Mouse (Mus musculus) limb, embryonic 13.5 days (tissue): ENCODE data around the gene Mab21l3. TPM values are rescaled to one million over a fixed set of nuclear protein-coding genes. Genes with fewer than 3 reads are reported as not detected.
A peak's percentile ranks its signal among the peaks of the same experiment; 100 is the strongest.

ENCODE experiments used
- ATAC-seq: fragments of 200-750 bp; cut with Nextera tagmentation; 2 replicates; pipeline ENCODE4 v1.8.0; 2017; ENCODE audit warnings: low read depth, moderate number of reproducible peaks, moderate TSS enrichment; ENCODE audit not compliant: low FRiP score
- H3K27ac ChIP-seq: fragments of 300-500 bp; sonication (generic); 2 replicates; pipeline ENCODE4 v1.5.1; 2015; ENCODE audit warnings: inconsistent platforms, mild to moderate bottlenecking, moderate library complexity
- H3K27me3 ChIP-seq: fragments of 300-500 bp; sonication (generic); 2 replicates; pipeline ENCODE4 v1.6.1; 2015; ENCODE audit warnings: mild to moderate bottlenecking, inconsistent platforms
- H3K36me3 ChIP-seq: fragments of 300-500 bp; sonication (generic); 2 replicates; pipeline ENCODE4 v1.6.1; 2015; ENCODE audit warnings: inconsistent platforms, mild to moderate bottlenecking, moderate library complexity
- H3K4me1 ChIP-seq: fragments of 300-500 bp; sonication (generic); 2 replicates; pipeline ENCODE4 v1.6.1; 2015; ENCODE audit warnings: inconsistent platforms
- H3K4me2 ChIP-seq: fragments of 300-500 bp; sonication (generic); replicated peaks from 2 replicates; pipeline ENCODE4 v1.6.1; 2015; ENCODE audit warnings: inconsistent platforms, mild to moderate bottlenecking, moderate library complexity
- H3K4me3 ChIP-seq: fragments of 300-500 bp; sonication (generic); 2 replicates; pipeline ENCODE4 v1.5.1; 2015; ENCODE audit warnings: moderate library complexity, mild to moderate bottlenecking, inconsistent platforms
- H3K9ac ChIP-seq: fragments of 300-500 bp; sonication (generic); 2 replicates; pipeline ENCODE4 v1.6.1; 2015; ENCODE audit warnings: mild to moderate bottlenecking, inconsistent platforms
- H3K9me3 ChIP-seq: fragments of 300-500 bp; sonication (generic); 2 replicates; pipeline ENCODE4 v1.6.1; 2016; ENCODE audit warnings: inconsistent platforms
- WGBS: fragments of 180-500 bp; shearing (Covaris S2); methylation state at CpG from one replicate; pipeline ENCODE4 v1.1.7; 2015; 5-methylcytosine and 5-hydroxymethylcytosine counted together
- polyA plus RNA-seq: library from polyadenylated mRNA; unstranded; fragments of >200 nt; fragmentation: Nextera tagmentation; extraction: Ambion mirVana; gene quantifications from 2 replicates; pipeline ENCODE4 v1.2.1, GENCODE M21; 2015

The Mab21l3 gene
- polyA plus RNA-seq, 1 experiment from 2014 or later = 1.3 TPM

DNA sequence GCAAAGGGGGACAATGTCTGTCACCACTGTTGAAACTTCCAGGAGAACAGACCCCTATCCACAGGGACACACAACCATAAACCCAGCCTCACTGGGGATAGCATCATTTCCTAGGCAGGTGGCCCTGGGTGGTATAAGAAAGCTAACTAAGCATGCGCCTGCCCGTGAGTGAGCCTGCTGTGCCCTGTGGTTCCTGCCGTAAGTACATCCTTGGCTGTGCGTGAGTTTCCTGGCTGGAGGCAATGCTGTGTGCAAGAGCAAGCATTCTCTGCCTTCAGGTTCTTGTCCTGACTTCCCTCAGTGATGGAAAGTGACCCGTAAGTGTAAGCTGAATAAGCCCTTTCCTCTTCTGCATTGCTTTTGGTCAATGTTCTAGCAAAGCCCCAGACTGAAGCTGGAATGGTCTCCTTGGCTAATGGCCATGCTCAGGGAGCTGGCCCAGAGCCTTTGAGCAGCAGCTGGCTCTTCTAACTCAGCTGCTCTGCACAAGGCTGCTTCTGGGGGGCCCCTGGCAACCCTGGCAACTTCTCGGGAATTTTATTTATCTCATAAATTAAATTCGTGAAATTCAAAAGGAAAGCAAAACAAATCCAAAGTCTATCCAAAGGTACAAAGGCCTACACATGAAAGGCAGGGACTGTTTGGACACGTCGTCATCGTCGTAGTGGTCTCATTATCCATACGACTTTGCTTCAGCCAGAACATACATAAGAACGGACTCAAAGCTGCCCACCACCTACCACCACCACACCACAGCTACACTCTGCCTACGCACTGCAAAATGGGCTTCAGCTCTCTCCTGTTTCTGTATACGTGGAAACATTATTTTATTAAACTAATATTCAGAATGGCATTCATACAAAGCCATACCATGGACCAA is 50.7 kb downstream of the Mab21l3 start:
- no peak overlapping the region for H3K9ac ChIP-seq

DNA sequence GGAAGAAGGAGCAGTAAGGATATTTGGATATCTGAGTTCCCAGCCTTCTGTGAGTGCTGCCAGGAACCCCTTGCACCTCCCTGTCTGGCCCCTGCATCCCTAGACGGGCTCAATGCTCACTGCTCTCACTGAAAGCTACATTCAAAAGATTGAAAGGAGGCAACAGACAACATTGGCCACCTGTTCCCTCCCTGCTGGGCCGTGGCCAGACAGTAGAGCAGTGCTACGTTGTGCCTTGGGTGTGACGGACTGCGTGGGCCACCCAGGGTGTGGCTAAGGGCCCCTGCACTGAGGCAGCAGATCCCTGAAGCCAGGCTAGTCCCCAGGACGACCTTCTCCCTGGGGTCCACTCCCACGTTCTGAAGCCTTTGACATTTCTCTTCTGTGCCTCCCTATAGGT is 52.5 kb downstream of the Mab21l3 start:
- Histone ChIP-seq H3K36me3 (no peaks in the 10 kb centered on the region), H3K4me2 (no peak overlapping the region), H3K27ac (no peak overlapping the region), H3K9ac (no peak overlapping the region), H3K9me3 (no peaks in the 10 kb centered on the region), H3K27me3 (no peaks in the 10 kb centered on the region), H3K4me1 (peaks cover 49% of the 10 kb centered on the region), H3K4me3 (no peak overlapping the region)
- 39% methylated on average over 7 of the region's 7 CpGs for WGBS
- ATAC-seq = 0 out of 2 replicates have a peak, but pooled peaks have one; percentile 32

More for the DNA sequence above, 50.7 kb downstream of the Mab21l3 start:
- H3K9me3 ChIP-seq = no peaks in the 10 kb centered on the region
- H3K27me3 ChIP-seq = no peaks in the 10 kb centered on the region
- peaks cover 49% of the 10 kb centered on the region for H3K4me1 ChIP-seq
- peak overlapping the region; percentile 65; the same call in 1 of the 2 replicates for H3K27ac ChIP-seq
- 57% methylated on average over 15 of the region's 15 CpGs for WGBS
- ATAC-seq = no peak
- no peak overlapping the region for H3K4me2 ChIP-seq
- no peaks in the 10 kb centered on the region for H3K36me3 ChIP-seq
- H3K4me3 ChIP-seq = no peak overlapping the region

DNA sequence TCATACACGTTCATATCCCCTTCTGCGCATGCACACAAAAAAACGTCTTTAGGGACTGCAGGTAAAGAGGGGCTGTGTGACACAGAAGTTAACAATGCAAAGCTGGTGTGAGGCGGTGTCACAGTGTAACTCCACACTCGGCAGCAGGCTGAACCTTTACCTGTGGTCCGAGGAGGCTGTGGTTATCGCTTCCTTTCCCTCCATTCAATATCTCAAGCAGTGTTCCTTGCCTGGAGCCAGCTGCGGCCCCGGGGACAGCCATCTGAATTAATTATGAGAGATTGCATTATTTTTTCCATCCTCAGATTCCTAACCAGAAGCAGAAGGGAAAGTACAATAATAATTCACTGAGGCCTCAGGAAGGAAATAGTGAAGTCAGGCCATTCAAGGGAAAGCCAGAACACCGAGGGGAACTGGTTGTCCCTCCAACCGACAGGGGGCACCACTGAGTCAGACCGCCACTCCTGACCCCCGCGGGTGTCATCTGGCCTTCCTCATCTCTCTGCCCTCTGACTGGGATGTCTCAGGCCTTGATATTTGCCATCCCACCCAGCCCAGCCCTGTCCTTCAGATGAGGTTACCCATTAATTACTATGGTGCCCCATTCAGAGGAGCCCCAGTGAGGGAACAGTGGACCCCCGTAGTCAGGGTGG is 53.2 kb downstream of the Mab21l3 start:
- Histone ChIP-seq H3K4me1 (peaks cover 46% of the 10 kb centered on the region), H3K27me3 (no peaks in the 10 kb centered on the region), H3K9me3 (no peaks in the 10 kb centered on the region), H3K27ac (no peak overlapping the region), H3K36me3 (no peaks in the 10 kb centered on the region), H3K9ac (no peak overlapping the region), H3K4me3 (no peak overlapping the region), H3K4me2 (no peak overlapping the region)
- WGBS = 72% methylated on average over 15 of the region's 15 CpGs
- ATAC-seq = no peak

- Histone ChIP-seq H3K4me3 (no peak overlapping the region), H3K27me3 (no peaks in the 10 kb centered on the region), H3K4me2 (no peak overlapping the region), H3K9ac (no peak overlapping the region), H3K9me3 (no peaks in the 10 kb centered on the region), H3K4me1 (peaks cover 40% of the 10 kb centered on the region), H3K27ac (no peak overlapping the region), H3K36me3 (no peaks in the 10 kb centered on the region)
- WGBS = 79% methylated on average over 9 of the region's 9 CpGs
- no peak for ATAC-seq
Measured at GRCm38 (mm10) chr3:101794666-101795065, 54.1 kb downstream of the Mab21l3 start.

DNA sequence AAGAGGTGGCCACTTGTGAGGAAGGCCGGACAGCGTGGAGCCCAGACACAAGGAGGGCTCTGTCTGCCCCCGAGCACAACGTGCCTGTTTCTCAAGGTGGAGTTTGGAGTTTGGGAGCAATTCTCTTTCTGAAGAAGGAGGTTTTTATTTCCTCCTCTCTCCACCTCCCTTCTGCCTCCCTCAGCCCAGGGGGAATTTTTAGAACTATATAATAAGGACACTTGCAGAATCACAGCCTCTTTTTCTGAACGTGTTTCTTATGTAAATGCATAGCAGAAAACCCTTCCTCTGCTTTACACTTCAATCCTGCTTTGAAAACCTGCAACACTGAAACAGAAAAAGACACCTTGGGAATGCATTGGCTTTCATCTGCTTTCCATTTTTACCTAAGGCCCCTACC is 54.7 kb downstream of the Mab21l3 start:
- Histone ChIP-seq H3K27me3 (no peaks in the 10 kb centered on the region), H3K9ac (no peak overlapping the region), H3K4me1 (peaks cover 34% of the 10 kb centered on the region), H3K9me3 (no peaks in the 10 kb centered on the region), H3K4me2 (no peak overlapping the region), H3K4me3 (no peak overlapping the region), H3K27ac (no peak overlapping the region), H3K36me3 (no peaks in the 10 kb centered on the region)
- 55% methylated on average over 5 of the region's 5 CpGs for WGBS
- ATAC-seq = no peak

GRCm38 (mm10) chr3:101792191-101792590 is 56.6 kb downstream of the Mab21l3 start:
- H3K9ac ChIP-seq = no peak overlapping the region
- no peaks in the 10 kb centered on the region for H3K9me3 ChIP-seq
- 73% methylated on average over 4 of the region's 4 CpGs for WGBS
- H3K4me3 ChIP-seq = no peak overlapping the region
- H3K4me1 ChIP-seq = peaks cover 16% of the 10 kb centered on the region
- H3K36me3 ChIP-seq = no peaks in the 10 kb centered on the region
- H3K27me3 ChIP-seq = no peaks in the 10 kb centered on the region
- H3K4me2 ChIP-seq = no peak overlapping the region
- H3K27ac ChIP-seq = no peak overlapping the region
- no peak for ATAC-seq

DNA sequence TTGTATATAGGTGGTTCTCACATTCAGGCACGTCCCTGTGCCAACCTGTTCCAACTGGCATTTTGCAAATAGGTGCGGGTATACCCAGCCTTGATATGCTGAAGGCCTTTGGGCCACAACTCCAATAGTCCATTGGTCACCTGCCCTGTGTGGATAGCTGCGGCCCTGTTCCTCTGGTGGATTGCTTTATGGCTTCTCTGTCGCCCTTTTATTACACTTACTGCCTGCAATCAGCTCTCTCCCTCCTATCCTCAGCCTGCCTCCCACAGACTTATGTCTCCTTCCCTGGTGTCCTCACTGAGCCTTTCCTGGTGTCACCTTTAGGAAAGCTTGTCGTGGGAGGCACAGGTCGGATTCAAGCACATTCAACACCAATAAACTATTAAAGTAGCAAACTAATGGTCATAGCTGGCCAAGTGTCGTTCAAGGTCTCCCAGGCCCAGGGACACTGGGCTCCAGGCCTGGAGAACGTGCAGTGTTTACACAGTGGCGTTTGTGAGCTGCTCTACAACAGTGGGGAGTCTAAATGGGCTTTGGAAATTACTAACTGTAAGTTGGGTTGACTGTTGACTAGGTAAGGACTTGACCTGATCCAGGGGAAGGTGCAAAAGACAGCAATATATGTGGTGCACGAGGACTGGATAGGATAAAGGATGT is 63.9 kb downstream of the Mab21l3 start:
- Histone ChIP-seq H3K27ac (no peak overlapping the region), H3K9me3 (no peaks in the 10 kb centered on the region), H3K4me3 (no peak overlapping the region), H3K36me3 (no peaks in the 10 kb centered on the region), H3K27me3 (no peaks in the 10 kb centered on the region), H3K4me1 (peaks cover 8% of the 10 kb centered on the region; the same call in 1 of the 2 replicates), H3K4me2 (no peak overlapping the region), H3K9ac (no peak overlapping the region)
- 44% methylated on average over 10 of the region's 10 CpGs for WGBS
- ATAC-seq = no peak

DNA sequence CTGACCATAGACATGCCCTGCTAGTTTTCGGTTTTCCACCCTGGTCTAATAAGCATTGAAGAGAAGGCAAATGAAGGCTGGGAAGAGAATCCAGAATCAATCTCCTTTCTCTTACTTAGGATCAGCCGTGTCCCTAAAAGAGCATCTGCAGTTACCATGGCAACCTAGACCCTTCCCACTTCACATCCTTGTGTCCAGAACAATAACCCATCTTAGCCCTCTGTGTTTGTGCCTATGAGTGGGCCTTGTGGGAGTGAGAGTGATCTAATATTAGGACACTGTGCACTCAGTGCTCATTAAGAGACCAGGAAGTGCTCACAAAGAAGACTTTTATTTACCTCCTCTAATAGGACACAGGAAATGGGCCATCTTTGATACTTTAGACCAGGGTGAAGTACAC is 65.0 kb downstream of the Mab21l3 start:
- H3K4me3 ChIP-seq = no peak overlapping the region
- no peak overlapping the region for H3K4me2 ChIP-seq
- no peaks in the 10 kb centered on the region for H3K27me3 ChIP-seq
- no peaks in the 10 kb centered on the region for H3K36me3 ChIP-seq
- no peak for ATAC-seq
- H3K27ac ChIP-seq = no peak overlapping the region
- 70% methylated on average over 2 of the region's 2 CpGs for WGBS
- H3K4me1 ChIP-seq = peaks cover 15% of the 10 kb centered on the region
- no peak overlapping the region for H3K9ac ChIP-seq
- H3K9me3 ChIP-seq = no peaks in the 10 kb centered on the region

GRCm38 (mm10) chr3:101780874-101781483 is 67.8 kb downstream of the Mab21l3 start:
- ATAC-seq = no peak

DNA sequence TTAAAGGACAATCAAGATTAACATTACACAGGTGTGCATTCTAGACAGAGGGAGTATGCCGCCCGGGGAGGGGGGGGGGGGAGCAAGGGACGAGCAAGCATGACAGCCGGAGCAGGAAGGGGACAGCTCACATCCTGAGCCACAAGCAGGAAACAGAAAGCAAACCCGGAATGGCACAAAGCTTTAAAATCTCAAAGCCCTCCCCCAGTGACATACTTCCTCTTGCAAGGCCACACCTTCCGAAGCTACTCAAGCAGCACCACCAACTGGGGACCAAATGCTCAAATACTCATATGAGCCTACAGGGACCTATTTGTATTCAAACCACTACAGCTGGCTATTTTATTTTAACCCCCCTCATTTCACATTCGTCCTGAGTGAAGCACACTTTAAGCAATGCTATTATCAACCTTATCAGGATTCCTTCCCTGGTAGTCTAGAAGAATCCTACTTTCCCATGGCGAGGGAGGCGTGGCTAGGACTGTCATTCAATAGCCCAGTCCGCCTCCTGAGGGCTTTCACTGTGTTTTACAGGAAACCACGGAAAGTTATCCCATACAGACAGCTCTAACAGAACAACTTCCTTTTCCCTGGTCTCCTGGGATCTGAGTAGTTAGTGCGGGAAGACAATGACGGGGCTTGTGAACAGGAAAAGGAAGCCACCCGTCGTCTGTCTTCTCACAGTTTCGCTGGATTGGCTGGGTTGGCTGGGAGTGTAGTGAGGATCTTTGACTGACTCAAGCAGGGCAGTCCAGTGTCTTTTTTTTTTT is 69.7 kb downstream of the Mab21l3 start:
- Histone ChIP-seq H3K9ac (no peak overlapping the region), H3K36me3 (no peaks in the 10 kb centered on the region), H3K9me3 (no peaks in the 10 kb centered on the region), H3K4me1 (peaks cover 15% of the 10 kb centered on the region), H3K27me3 (no peaks in the 10 kb centered on the region), H3K4me2 (no peak overlapping the region), H3K4me3 (no peak overlapping the region), H3K27ac (no peak overlapping the region)
- WGBS = 64% methylated on average over 16 of the region's 16 CpGs
- peak; percentile 40; the same call in 1 of the 2 replicates for ATAC-seq

More at GRCm38 (mm10) chr3:101780874-101781483, 67.8 kb downstream of the Mab21l3 start:
- H3K4me2 ChIP-seq = no peak overlapping the region
- H3K4me1 ChIP-seq = peaks cover 15% of the 10 kb centered on the region
- no peaks in the 10 kb centered on the region for H3K9me3 ChIP-seq
- no peak overlapping the region for H3K27ac ChIP-seq
- H3K27me3 ChIP-seq = no peaks in the 10 kb centered on the region
- H3K9ac ChIP-seq = no peak overlapping the region
- H3K4me3 ChIP-seq = no peak overlapping the region
- no peaks in the 10 kb centered on the region for H3K36me3 ChIP-seq
- WGBS = 34% methylated on average over 6 of the region's 6 CpGs

DNA sequence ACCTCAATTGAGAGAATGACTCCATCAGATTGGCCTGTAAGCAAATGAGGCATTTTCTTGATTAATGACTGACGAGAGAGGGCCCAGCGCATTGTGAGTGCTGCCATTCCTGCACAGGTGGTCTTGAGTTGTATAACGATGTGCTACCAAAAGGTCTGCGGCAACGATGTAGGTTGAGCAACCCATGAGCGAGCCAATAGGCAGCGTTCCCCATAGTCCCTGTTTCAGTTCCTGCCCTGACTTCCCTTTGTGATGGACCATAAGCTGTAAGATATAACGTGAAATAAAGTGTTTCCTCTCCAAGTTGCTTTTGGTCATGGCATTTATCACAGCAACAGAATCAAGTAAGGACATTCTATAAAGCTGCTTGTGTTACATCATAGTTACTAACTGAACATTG is 73.0 kb downstream of the Mab21l3 start:
- Histone ChIP-seq H3K36me3 (no peaks in the 10 kb centered on the region), H3K27ac (no peak overlapping the region), H3K9me3 (no peaks in the 10 kb centered on the region), H3K27me3 (no peaks in the 10 kb centered on the region), H3K9ac (no peak overlapping the region), H3K4me2 (no peak overlapping the region), H3K4me1 (peaks cover 8% of the 10 kb centered on the region), H3K4me3 (no peak overlapping the region)
- WGBS = 87% methylated on average over 8 of the region's 8 CpGs
- ATAC-seq = no peak
